Mouse (Mus musculus) urinary bladder, postnatal 36 days (tissue): ENCODE results near the gene Axl.
"Not testable (repeated sequence)": the region's sequence is repeated elsewhere in the genome, so short reads cannot be mapped to it uniquely, and the experiment has no call there.

Experiments used
- DNase-seq, 2 experiments: peaks; one replicate each; pipeline ENCODE4 v3.0.0; 2022; ENCODE audit warnings: low spot score in 2 of 2, mixed read lengths in 1 of 2

Gene Axl

DNA sequence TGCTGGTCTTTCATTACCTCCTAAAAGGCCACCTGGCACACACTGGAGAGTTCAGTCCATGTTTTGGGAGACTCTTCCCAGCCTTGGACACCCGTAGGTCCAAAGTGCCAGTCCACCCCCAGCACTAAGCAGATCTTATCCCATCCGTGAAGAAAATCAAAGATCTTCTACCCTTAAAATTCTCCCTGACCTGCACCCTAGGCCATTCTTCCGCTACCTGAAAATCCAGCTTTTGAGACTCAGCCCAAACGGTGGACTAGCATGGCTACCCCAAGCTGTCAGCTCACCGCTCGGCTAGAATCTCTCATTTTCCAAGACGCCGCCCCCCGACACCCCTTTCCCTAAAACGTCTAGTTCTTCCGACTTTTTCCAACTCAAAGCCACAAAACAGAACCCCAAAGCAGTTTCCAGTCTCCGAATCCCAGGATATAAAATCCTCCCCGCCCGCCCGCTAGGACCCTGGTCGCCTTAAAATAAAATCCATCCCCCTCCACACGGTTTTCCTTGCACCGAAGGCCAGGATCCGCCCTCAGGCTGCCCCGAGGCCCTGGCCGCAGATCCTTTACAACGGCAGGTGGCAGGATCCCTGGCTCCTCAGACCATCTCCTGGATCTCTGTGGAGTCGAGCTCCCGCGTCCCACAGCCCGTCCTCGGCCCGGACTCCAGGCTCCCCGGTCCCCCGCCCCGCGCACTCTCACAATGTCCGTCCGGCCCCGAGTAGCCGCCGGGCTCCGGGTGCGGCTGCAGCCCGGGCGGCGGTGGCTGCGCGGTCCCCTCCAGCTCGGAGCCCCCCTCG lies 34.7 kb downstream of the Axl start:
- DNase-seq = peak; percentile 25 to 55

DNA sequence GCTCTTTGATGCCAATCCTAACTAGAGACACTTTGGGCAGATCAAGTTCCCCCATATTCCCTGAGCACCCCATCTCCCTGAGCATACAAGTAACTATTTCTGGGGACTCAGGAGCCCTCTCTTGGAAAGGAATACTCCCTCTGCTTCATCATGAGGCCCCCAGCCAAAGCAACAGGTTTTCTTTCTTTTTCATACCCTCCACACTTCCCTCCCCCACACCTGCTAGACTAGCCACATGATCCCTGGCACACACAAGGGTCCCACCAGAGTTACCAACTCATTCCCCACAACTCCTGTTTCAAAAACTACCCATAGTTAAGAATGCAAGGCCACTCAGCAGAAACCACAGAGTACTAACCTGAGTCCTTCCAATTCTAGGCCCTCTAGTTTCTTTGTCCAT lies 35.4 kb downstream of the Axl start:
- DNase-seq = no peak

DNA sequence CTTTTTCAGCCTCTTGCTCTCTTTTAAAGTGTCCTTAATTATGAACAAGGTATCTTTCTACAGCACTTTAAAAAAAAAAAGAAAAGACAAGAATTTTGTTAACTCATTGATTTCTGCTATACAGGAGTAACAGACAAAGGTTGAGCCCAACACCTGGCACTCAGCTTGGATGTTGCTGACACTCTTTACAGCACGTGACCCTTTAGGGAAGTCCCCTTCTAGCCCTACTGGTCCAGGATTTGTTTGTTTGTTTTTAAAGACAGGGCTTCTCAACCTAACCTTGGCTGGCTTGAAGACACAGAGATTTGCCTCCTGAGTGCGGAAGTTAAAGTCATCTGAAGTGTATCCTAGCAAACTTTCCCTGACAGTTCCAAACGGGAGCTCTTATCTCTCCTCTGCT lies 41.7 kb downstream of the Axl start:
- DNase-seq = no peak

DNA sequence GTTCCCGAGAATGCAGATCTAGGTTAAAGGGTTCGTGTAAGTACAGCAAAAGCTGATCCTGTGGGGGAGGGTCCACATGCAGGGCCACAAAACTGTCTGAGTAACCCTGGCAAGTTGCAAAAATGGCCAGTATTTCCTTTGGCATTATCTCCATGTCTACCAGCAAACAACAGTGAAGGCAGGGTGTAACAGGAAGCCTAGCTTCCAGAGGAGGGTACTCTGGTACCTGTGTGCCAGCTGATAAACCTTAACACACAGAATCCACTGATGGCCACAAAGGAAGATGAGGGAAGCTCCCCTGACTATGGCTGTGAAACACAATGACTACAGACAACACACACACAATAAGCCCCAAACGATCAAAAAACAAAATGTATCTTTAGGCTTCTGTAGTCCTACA lies 50.2 kb downstream of the Axl start:
- no peak for DNase-seq

DNA sequence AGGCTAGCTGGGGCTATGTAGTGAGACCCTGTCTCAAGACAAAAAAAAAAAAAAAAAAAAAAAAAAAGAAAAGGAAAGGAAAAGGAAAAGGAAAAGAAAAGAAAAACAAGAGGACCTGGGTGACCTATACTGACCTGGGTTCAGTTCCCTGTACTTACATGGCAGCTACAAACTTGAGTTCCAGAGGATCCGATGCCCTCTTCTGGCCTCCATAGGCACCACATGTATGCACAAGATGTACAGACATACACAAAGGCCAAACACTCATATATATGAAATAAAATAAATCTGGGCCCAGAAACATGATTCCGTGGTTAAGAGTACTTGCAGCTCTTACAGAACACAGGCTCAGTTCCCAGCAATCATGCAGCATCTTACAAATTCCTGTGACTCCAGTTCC lies 51.6 kb downstream of the Axl start:
- no peak for DNase-seq

DNA sequence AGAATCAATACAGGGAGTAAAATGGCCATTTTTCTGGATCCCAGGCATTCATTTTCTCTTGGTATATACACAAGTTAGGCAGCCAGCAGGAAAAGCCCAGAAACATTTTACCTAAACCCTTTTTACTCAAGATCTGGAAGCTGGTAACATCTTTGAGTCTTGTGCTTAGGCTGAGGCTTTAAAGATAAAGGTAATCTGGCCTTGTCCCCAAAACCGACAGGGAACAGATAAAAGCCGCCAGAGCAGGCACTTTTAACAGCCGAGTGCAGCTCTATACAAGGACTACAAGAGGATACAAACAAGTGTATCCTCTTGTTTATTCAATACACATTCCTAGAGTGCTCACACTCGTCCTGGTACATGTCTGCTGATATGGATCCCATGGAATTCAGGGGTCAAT lies 53.5 kb downstream of the Axl start:
- DNase-seq = no peak

DNA sequence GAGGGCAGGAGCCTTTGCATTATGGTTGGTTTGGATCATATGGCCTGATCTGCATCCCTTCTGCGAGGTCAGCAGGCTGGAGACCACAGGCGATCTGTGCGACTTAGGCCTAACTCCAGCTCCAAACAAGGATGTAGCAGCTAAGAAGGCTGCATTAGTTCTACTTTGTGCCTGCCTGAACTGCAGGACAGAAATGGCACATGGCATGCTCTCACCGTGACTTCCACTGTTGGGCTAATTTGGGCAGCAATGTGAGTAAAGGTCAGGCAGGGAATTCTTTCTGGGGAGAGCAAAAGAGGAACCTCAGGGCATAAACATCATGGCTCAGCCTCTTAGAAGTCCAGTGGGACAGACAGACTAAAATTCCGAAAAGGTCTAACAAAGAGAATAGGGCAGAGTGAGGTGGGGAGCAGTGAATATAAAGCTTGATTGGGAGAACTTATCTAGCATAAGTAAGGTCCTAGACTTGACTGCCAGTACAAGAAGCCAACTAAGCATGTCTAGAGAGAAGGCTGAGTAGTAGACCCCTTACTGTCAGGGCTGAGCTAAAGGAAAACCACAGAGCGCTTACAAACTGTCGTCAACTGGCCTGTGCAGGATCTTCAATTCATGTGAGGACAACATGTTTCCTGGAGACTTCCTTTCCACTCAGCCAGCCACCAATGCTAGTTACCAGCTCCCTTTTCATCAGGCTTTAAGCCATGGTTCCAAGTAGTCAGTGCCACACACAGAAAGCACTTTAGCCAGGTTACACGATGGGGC lies 57.0 kb downstream of the Axl start:
- no peak for DNase-seq

DNA sequence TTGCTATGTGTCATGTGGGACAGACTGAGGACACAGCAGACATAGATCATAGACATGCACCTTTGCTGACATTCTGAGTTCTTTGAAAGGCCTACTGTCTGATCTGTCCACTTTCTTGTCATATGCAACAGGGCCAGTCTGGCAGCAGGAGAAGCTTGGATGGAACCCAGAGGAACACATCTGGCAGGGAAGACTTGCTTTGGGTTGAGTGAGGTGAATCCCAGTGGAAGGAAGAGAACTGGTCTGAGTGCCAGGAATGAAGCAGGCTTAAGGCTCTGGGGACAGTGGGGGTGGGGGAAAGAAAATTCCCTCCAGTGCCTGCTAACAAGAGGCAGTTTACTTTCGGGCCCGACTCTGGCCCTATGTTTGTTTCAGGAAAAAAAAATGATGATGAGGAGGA lies 58.6 kb downstream of the Axl start:
- peak in 1 of 2 experiments; percentile 59 for DNase-seq

DNA sequence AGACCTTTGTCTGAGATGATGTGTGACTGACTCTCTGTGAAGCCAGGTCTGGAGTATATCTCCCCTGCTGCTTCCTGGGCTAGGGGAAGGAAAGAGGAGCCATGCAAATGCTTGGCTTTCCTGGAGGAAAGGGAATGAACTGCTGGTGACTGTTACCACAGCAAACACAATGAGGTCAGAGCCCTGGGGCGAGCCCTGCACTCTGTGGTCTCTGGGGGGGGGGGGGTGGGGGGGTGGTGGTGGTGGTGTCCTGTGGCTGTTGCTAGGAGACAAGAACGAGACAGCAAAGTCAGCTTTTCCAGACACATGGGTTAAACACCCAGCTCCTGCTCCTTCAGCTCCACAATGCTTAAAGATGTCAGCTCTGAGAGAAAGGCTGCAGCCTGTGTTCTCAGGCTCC lies 59.1 kb downstream of the Axl start:
- DNase-seq = no peak

DNA sequence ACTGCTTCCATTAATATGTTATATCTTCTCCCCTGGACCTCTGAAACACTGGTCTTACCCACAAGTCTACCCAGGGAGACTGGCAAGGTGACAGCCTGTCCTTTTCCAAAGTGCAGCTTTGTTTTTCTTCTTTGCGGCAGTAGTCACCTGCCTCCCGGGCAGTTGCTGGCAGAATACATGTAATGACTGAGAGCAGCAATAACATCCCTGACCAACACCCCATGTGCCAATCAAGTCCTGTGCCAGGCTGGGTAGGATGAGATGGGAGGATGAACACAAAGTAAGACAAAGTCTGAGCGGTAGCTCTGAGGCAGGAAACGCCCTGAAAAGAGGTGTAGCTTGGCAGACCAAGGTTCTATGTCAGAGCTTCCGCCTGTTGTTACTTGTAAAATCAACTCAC lies 60.7 kb downstream of the Axl start:
- no peak for DNase-seq

DNA sequence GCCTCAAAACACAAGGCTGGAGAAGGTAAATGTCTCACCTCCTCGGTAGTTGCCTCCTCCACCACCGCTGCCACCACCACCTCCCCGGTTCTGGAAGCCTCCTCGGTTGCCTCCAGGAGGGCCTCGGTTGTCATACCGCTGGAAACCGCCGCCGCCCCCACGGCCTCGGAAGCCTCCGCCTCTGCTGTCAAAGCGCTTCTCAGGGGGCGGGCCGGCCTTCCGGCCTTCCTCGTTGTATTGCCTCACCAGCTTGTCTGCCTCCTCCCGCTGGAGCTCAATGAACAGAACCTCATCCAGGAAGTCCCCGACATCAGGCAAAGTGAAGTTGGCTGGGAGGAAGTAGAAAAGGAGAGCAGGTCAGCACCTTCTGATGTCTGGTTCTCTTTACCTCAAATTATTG lies 62.6 kb downstream of the Axl start:
- DNase-seq = no peak

DNA sequence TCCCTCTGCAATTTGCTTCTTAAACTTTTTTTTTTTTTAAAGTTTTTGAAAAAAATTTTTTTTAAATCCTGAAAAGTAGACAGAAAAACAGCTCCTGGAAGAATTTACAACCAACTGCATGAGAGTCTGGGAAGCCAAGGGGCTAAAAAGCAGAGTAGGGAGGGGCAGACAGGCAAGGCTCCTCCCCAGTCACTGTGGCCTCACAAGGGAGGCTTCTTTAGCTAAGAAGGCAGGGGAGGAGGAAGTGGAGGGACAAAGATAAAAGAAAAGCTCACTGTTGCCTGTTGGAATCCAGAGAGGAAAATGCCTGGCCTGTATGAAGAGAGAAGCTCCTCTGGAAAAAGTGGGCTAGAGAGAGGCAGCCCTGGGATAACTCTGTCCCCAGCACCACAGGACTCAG lies 66.7 kb downstream of the Axl start:
- DNase-seq = not testable (repeated sequence)

DNA sequence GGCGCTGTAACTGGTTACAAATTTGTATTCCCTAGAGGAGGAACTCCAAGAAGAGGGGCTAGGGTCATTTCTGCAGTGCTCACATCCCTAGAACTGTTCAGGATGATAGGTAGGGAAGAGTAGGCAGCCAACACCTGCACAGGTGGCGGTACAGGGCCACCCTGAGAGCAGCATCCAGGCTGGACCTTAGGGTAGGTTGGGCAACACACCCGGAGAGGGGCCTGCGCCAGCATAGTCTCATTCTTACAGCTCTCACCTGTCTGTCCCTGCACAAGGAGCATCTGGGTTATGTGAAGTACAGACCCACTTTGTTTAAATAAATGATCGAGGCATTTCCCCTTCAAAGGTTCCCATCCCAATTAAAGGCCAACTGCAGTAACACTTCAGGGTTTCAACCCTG lies 67.7 kb downstream of the Axl start:
- DNase-seq = no peak

DNA sequence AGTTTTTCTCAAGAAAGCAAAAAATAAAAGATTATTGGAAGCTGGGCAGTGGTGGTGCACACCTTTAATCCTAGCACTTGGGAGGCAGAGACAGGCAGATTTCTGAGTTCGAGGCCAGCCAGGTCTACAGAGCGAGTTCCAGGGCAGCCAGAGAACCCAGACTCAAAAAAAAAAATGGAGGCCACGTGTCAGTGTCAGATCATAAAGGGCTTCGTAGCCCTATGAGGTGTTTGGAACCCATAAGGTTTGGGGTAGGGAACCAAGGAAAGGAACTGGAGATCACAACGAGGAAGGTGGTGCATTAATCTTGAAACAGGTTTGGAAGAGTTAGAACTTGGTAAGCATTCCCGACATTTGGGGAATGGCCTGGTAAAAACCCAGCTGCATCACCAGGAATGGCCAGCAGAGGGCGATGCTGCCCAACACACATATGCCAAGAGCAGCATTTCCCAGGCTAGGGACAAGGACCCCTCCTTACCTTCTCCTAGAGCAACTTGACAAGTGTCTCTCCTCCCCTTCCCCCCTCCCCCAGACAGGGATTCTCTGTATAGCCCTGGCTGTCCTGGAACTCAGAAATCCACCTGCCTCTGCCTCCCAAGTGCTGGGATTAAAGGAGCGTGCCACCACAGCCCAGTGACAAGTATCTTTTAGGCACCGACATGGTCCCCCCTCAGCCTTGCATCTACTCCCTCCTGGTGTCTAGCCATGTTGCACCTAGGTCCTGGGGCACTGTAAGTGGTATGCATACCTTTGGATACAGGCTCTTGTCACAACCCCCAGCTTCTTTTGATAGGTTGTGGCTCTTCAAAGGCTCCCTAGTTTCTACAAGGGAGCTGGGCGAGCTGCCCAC lies 68.5 kb downstream of the Axl start:
- DNase-seq = peak; percentile 67 to 75

DNA sequence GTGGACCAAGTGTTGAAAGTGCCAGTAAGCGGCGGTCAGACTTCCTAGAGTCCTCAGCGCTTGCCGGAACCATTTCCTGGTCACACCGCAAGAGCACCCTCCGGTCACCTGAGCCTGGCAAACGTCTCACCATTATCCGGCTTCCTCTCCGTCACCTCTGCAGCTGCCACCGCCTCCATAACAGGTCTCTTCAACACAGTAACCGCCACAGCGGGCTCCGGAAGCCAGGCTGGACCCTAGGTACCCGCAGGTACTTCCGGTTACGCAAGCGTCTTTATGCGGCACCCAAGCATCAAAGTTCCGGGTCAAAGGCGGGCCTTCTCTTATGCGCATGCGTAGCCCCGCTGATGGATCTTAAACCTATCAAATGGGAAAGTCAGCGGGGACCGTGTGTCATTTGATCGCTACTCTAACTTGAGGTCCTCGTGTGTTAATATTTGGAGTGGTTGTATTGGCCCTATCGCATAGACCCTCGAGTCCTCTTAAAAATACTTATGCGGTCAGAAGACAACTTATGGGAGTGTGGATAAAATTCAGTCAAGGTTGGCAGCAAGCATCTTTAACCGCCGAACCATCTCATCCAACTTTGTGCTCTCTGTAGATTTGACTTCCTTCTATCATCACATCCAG lies 69.6 kb downstream of the Axl start, which contains the start of gene Ccdc97:
Gene Ccdc97 (minus strand): TSS at position 301 of the 630 bp plus-strand sequence.
- DNase-seq = peak; percentile 89 to 93

DNA sequence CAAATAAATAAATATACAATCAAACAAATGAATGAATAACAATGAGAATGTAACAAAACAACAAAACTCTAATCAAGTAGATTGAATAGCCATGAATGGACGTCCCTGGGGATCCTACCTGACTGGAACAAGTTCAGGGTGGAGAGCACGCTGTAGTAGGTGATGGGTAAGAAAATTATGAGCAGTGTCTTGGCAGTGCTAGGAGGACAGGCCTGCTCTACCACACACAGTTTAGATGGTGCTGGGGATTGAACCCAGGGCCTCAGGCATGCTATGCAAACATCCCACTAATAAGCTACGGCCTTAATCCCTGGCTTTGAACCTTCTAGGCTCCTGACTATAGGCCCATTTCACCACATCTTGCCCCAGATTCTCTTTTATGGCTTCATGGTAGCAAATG lies 71.0 kb downstream of the Axl start:
- no peak for DNase-seq

DNA sequence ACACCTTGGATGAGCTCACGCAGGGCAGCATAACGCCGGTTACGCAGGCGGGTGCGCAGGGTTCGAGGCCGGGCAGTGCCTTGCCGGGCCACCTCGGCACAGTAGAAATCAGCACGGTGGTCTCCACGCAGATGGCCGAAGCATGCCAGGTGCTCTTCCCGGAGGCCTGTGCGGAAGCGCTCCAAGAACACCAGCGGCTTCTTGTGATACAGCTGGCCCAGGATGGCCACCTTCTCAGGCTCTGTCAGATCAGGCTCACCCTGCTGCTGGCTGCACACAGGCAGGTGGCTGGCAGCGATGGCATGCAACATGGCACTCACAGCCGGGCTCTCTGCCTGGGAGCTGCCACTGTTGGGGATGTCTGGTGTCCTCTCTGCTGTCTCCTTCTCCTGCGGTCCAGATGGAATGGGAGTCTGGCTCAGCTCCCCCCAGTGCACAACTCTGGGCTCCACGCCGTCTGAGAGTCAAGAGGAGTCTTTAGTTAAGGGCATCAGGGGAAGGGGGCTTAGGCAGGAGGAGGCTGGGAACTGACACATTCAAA lies 72.7 kb downstream of the Axl start:
- DNase-seq = no peak

DNA sequence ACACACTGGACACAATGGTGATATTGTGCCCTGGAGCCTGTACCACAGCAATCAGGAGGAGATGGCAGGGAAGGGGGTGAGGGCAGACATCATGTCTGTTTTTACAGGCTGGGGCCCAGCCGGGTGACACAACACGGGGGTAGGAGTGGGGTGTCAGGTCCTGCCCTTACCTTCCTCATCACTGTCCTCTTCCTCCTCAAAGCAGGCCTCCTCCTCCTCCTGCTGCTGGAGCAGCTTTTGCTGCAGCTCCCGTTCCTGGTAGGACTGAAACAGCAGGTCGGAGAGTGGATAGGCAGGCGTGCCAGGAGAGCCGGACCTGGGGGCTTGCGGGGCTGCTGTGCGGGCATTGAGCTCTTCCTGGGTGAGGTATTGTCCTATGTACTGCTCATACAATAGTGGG lies 73.9 kb downstream of the Axl start:
- DNase-seq = no peak

DNA sequence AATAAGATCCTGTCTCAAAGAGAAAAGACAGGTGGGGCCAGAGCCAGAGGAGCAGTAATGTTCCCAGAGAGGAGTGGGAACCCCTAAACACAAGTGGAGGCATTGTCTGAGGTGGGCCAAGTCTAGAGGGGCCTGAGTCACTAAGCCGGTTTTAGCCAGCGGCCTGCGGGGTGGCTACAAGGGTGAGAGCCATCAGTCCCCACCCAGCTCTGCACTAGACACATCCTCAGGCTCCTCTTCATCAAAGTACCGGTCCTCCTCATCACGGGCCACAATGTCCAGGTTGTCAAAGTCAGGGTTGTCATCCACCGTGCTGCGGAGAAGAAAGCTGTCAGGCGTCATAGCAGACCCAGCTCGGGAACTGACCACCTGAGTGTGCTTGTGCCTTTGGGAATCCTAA lies 75.7 kb downstream of the Axl start:
- no peak for DNase-seq

DNA sequence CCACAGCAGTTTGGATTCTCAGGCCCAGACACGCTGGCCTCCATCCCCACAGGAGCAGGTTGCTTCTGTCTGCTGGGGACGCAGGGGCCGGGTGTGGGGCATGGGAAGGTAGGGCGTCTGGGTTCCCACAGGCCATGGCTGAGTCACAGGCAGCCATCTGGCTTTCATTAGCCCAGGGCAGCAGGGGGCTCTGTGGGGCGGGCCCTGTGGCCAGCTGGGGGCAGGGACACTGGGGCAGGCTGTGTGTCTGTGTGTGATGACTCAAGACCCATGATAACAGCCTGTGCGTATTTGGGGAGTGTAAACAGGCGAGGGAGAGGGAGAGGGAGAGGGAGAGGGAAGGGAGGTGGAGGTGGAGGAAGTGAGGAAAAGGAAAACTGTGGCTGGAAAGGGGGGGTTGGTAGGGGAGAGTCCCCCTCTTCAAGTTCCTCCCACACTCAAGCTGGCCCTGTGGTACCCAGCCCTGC lies 76.7 kb downstream of the Axl start:
- DNase-seq = peak; percentile 77 to 82

DNA sequence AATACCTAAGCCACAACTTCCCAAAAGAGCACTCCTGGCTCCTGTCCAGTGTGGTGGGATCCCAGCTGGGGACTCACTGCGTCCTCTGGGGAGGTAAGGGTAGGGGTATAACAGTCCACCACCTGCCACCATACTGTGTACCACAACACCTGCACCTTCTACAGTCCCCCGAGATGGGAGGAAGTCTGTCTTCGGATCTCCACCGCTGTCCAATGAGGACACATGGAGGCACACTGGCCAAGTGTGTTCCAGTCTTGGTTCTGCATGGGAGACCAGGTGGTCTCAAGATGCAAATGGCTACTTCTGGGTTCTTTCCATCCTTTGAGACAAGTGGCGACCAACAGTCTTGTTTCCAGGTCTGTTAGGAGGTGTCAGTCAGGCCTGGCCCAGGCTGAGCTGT lies 77.3 kb downstream of the Axl start:
- no peak for DNase-seq
